Mouse (Mus musculus) MEL-GATA-1-ER (cell line): Measurements from ENCODE around the gene Gm14410.
"Not testable (repeated sequence)": the region's sequence is repeated elsewhere in the genome, so short reads cannot be mapped to it uniquely, and the experiment has no call there.

Source experiments
- DNase-seq: peaks from one replicate; pipeline ENCODE4 v3.0.0-alpha.2; 2012; ENCODE audit warnings: low read depth; ENCODE audit errors: extremely low read depth

The Gm14410 gene

GRCm38 (mm10) chr2:177206341-177206740 lies at the start of gene Gm14410:
TSS of gene Gm14410 (minus strand) at chr2:177206421.
- DNase-seq, result not testable (repeated sequence)

- DNase-seq, result not testable (repeated sequence)
Observed at GRCm38 (mm10) chr2:177247449-177247848, 41.2 kb upstream of the Gm14410 start.

- not testable (repeated sequence) for DNase-seq
Observed at GRCm38 (mm10) chr2:177230461-177230860, 24.2 kb upstream of the Gm14410 start.

- not testable (repeated sequence) for DNase-seq
Observed at GRCm38 (mm10) chr2:177172749-177173148, 33.5 kb downstream of the Gm14410 start.
